Mouse (Mus musculus) cortical plate, adult 2 months (tissue): ENCODE measurements at regions not wholly inside any gene's neighbourhood (a gene's known extent, or its start where the extent isn't known, plus 50 kb on each side); places are given as distances from the start of the nearest gene placed in this dataset.

Experiments used
- CTCF ChIP-seq: fragments of 200-500 bp; IDR thresholded peaks from 2 replicates; pipeline ENCODE4 v1.5.1; 2011; ENCODE audit warnings: mild to moderate bottlenecking, control low read depth, low read length; ENCODE audit not compliant: insufficient read depth; ENCODE audit errors: extremely low read depth
- POLR2A ChIP-seq: fragments of 200-500 bp; IDR thresholded peaks from 2 replicates; pipeline ENCODE4 v1.6.1; 2011; ENCODE audit warnings: mild to moderate bottlenecking, low read length, control low read depth; ENCODE audit not compliant: insufficient read depth; ENCODE audit errors: extremely low read depth

GRCm38 (mm10) chr17:14493751-14494320 is 200.2 kb downstream of the Thbs2 start:
- no peak for TF ChIP-seq CTCF
- TF ChIP-seq POLR2A, result no peak
